ENCODE assay signal across 7 mouse cellular contexts in genomic region chrX:120292832-120293750, GRCm38 (mm10). TPM values are rescaled to one million over a fixed set of nuclear protein-coding genes. Genes with fewer than 3 reads are reported as not detected.
DNase-seq lines count a peak whose midpoint lies in the region; ATAC-seq and TF ChIP-seq lines count a peak whose summit lies in the region.

No protein-coding gene starts in this region.

- ATAC-seq in embryonic facial prominence, embryonic 12.5 days (ENCODE audit: insufficient number of reproducible peaks, insufficient read depth, low FRiP score, low TSS enrichment): peak; percentile 75; the same call in 1 of the 2 replicates
- ATAC-seq in hindbrain, embryonic 15.5 days (ENCODE audit: low FRiP score, low read depth): peak; percentile 89
- ATAC-seq in liver, embryonic 12.5 days: no peak
- no peak for ATAC-seq in megakaryocyte progenitor cell, adult 5-6 weeks (replicated peaks; ENCODE audit: poor library complexity)

- H3K27me3 ChIP-seq in embryonic facial prominence, embryonic 12.5 days: no peaks in the 10 kb centered on the region
- no peaks in the 10 kb centered on the region for H3K27me3 ChIP-seq in hindbrain, embryonic 15.5 days
- peaks cover 41% of the 10 kb centered on the region for H3K27me3 ChIP-seq in liver, embryonic 12.5 days (replicated peaks)
- H3K27me3 ChIP-seq in small intestine, adult 2 months (ENCODE audit: control insufficient read depth, insufficient read depth, low read length): no peaks in the 10 kb centered on the region

- peak; percentile 37 for DNase-seq in right cerebral cortex, adult 18-20 months
- DNase-seq in right cerebral cortex, postnatal 36 days (ENCODE audit: low spot score in 2 of 2): no peak

- 5% methylated on average over 31 of the region's 46 CpGs for WGBS in embryonic facial prominence, embryonic 12.5 days
- WGBS in hindbrain, embryonic 15.5 days: 4% methylated on average over 34 of the region's 46 CpGs
- 2% methylated on average over 43 of the region's 46 CpGs for WGBS in liver, embryonic 12.5 days (ENCODE audit: insufficient replicate concordance)
- 9% methylated on average over 39 of the region's 46 CpGs for WGBS in small intestine, adult 2 months

- no peak overlapping the region; the same call in 1 of the 2 replicates for H3K9ac ChIP-seq in embryonic facial prominence, embryonic 12.5 days
- peak overlapping the region; percentile 53 for H3K9ac ChIP-seq in hindbrain, embryonic 15.5 days
- no peak overlapping the region for H3K9ac ChIP-seq in liver, embryonic 12.5 days

- TF ChIP-seq CTCF in small intestine, adult 2 months (IDR thresholded peaks at IDR 0.05; ENCODE audit: extremely low read depth, insufficient read length, insufficient replicate concordance, low read depth, low read length): no peak

- TF ChIP-seq POLR2A in small intestine, adult 2 months (IDR thresholded peaks at IDR 0.05; ENCODE audit: low read depth, low read length): no peak

- H3K4me3 ChIP-seq in embryonic facial prominence, embryonic 12.5 days: peak overlapping the region; percentile 42
- H3K4me3 ChIP-seq in hindbrain, embryonic 15.5 days: peak overlapping the region; percentile 56
- peak overlapping the region; percentile 30 for H3K4me3 ChIP-seq in liver, embryonic 12.5 days
- H3K4me3 ChIP-seq in small intestine, adult 2 months (ENCODE audit: low read depth, low read length): 0 out of 2 replicates have a peak overlapping the region, but pooled peaks have one; percentile 13

- no peaks in the 10 kb centered on the region for H3K4me1 ChIP-seq in embryonic facial prominence, embryonic 12.5 days
- H3K4me1 ChIP-seq in hindbrain, embryonic 15.5 days (replicated peaks): 0 out of 2 replicates have a peak, but pooled peaks cover 5% of the 10 kb centered on the region
- no peaks in the 10 kb centered on the region for H3K4me1 ChIP-seq in liver, embryonic 12.5 days
- H3K4me1 ChIP-seq in small intestine, adult 2 months (ENCODE audit: control insufficient read depth, insufficient read depth, insufficient read length, low read length): no peaks in the 10 kb centered on the region

- H3K27ac ChIP-seq in embryonic facial prominence, embryonic 12.5 days: no peak overlapping the region
- H3K27ac ChIP-seq in hindbrain, embryonic 15.5 days (replicated peaks): peak overlapping the region; percentile 83
- H3K27ac ChIP-seq in liver, embryonic 12.5 days: no peak overlapping the region
- no peak overlapping the region for H3K27ac ChIP-seq in small intestine, adult 2 months (ENCODE audit: insufficient read depth, low read depth, low read length)

- peak overlapping the region; percentile 62 for H3K4me2 ChIP-seq in embryonic facial prominence, embryonic 12.5 days (replicated peaks)
- H3K4me2 ChIP-seq in hindbrain, embryonic 15.5 days: peak overlapping the region; percentile 85
- peak overlapping the region; percentile 46 for H3K4me2 ChIP-seq in liver, embryonic 12.5 days

- H3K9me3 ChIP-seq in embryonic facial prominence, embryonic 12.5 days: no peaks in the 10 kb centered on the region
- no peaks in the 10 kb centered on the region for H3K9me3 ChIP-seq in hindbrain, embryonic 15.5 days
- H3K9me3 ChIP-seq in liver, embryonic 12.5 days (replicated peaks): no peaks in the 10 kb centered on the region

- no peaks in the 10 kb centered on the region for H3K36me3 ChIP-seq in embryonic facial prominence, embryonic 12.5 days
- no peaks in the 10 kb centered on the region for H3K36me3 ChIP-seq in hindbrain, embryonic 15.5 days
- H3K36me3 ChIP-seq in liver, embryonic 12.5 days: no peaks in the 10 kb centered on the region
- H3K36me3 ChIP-seq in small intestine, adult 2 months (ENCODE audit: control insufficient read depth, insufficient read depth, low read length): no peaks in the 10 kb centered on the region

RNA-seq across cellular contexts. Expression of gene Pcdh11x, which starts 3.0 kb away (rescaled TPM):
- 9.8 and 12.7 TPM in 2 replicates for polyA plus RNA-seq in embryonic facial prominence, embryonic 12.5 days (2016; fragmentation: Nextera tagmentation; extraction: Ambion mirVana)
- 39.1 and 39.5 TPM in 2 replicates for polyA plus RNA-seq in hindbrain, embryonic 15.5 days (2015; fragmentation: Nextera tagmentation; extraction: Ambion mirVana)
- 0.48 and 0.87 TPM in 2 replicates for polyA plus RNA-seq in liver, embryonic 12.5 days (2016; fragmentation: Nextera tagmentation; extraction: Ambion mirVana)
- polyA plus RNA-seq in small intestine, adult 2 months (2012; rRNA removed): 0.01 and 0.13 TPM in 2 replicates
- total RNA-seq in megakaryocyte progenitor cell, adult 5-6 weeks (2015): not detected in 2 replicates
- not detected in 2 replicates for total RNA-seq in megakaryocyte progenitor cell, adult 5-6 weeks (2017)

RNA-seq across cellular contexts. Expression of gene H2afb3, which starts 19.8 kb away (rescaled TPM):
- polyA plus RNA-seq in embryonic facial prominence, embryonic 12.5 days (2016; fragmentation: Nextera tagmentation; extraction: Ambion mirVana): not detected in 2 replicates
- not detected in 2 replicates for polyA plus RNA-seq in hindbrain, embryonic 15.5 days (2015; fragmentation: Nextera tagmentation; extraction: Ambion mirVana)
- polyA plus RNA-seq in liver, embryonic 12.5 days (2016; fragmentation: Nextera tagmentation; extraction: Ambion mirVana): not detected in 2 replicates
- not detected in 2 replicates for polyA plus RNA-seq in small intestine, adult 2 months (2012; rRNA removed)
- total RNA-seq in megakaryocyte progenitor cell, adult 5-6 weeks (2015): not detected in 2 replicates
- not detected in 2 replicates for total RNA-seq in megakaryocyte progenitor cell, adult 5-6 weeks (2017)

Comparison
In these comparisons a context has a peak if more than half of its experiments do, and no peak if none do; other contexts are left out.
1. ATAC-seq: peak in embryonic facial prominence, embryonic 12.5 days (single experiment) and hindbrain, embryonic 15.5 days (single experiment); none in liver, embryonic 12.5 days (single experiment) and megakaryocyte progenitor cell, adult 5-6 weeks (single experiment).
2. Peak in every context shown above with its lines, with median percentiles within 50 percentile points of each other: H3K4me2 ChIP-seq and H3K4me3 ChIP-seq.